Mouse (Mus musculus) heart, postnatal 14 days (tissue): ENCODE data around the gene Lgi4. TPM values are rescaled to one million over a fixed set of nuclear protein-coding genes. Genes with fewer than 3 reads are reported as not detected.

ENCODE experiments used
- DNase-seq, 2 experiments: peaks; one replicate each; pipeline ENCODE4 v3.0.0; 2021 to 2022
- intact Hi-C: fragments of 180-260 bp; cut with DNase I; formaldehyde crosslinking; loops from one replicate; pipeline ENCODE4 v1.15.1; 2025
- total RNA-seq, 2 experiments: library from RNA; stranded (reverse); gene quantifications; 2 replicates each; pipeline ENCODE4 v1.2.3; 2021

Gene Lgi4
- total RNA-seq, 2 experiments from 2014 or later, result 2.8 to 3.5 TPM

DNA sequence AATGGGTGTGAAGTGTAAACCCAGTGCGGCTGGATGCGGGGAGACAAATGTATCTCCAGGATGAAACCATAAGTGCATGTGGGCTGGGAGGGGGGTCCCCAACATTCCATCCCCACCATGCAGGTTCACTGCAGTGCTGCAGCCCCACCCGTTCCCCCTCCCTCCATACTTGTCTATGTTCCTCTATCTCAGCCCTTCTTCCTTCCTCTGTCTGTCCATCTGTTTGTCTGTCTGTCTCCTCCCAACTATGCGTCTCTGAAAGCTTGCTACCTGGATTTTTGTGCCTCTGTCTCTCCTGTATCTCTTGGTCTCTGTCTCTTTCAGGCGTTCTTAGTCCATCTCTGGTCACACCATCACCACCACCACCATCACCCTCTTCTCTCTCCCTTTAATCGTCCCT lies 8.7 kb upstream of the Lgi4 start:
- intact Hi-C loops, result no loop called here
- DNase-seq, result no peak

DNA sequence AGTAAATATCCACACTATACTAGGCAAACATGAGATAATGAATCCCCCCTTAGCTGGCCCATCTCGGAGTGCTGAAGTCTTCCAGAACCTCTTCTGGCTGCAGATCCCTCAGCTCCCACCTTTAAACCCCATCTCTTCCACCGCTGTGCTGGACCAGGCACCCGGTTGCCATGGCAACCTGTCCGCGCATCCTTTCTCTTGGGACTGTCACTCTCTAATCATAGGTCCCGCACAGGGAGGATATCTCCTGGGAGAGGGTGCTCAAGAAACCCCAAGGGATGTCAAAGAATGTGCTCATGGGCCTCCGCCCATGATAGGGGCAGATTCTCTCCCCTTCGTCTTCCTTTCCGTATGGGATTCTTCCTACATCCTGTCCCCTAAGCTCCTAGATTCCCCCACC lies 8.2 kb upstream of the Lgi4 start:
- DNase-seq, result no peak
- intact Hi-C loops, result no loop called here

DNA sequence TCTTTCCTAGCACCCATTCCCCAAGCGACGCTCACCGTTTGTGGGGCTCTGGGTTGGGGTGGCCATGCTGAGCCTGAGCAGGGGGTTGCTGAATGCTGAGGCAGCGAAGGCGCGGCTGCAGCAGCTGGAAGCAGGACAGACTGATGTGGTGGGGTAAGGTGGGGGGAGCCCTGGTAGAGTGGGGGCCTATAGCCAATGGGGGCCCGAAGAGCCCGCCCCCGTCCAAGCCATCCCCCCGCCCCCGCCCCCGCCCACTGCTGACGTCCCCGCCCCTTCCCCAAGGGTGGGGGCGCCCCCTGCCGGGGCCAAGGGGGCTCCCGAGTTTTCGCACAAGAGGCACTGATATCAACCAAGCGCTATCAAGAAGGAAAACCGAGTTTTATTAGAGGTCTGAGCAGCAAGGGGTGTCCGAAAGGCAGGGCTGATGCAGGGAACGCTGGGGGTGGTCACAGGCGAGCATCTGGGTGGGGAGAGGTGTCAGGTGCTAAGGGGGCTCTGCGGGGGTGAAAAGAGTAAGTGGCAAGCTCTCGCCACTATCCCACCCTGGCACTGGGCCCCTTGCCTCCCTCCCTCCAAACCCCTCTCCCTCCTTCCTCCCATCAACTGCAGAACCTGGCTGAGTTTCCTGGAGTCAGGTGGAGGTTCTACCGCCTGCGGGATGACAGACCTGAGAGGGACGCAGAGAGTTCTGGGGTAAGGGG lies 7.7 kb upstream of the Lgi4 start, which contains the start of gene Fxyd7:
TSS of gene Fxyd7 (minus strand) at position 147 of the 701 bp plus-strand sequence.
- DNase-seq, result no peak

DNA sequence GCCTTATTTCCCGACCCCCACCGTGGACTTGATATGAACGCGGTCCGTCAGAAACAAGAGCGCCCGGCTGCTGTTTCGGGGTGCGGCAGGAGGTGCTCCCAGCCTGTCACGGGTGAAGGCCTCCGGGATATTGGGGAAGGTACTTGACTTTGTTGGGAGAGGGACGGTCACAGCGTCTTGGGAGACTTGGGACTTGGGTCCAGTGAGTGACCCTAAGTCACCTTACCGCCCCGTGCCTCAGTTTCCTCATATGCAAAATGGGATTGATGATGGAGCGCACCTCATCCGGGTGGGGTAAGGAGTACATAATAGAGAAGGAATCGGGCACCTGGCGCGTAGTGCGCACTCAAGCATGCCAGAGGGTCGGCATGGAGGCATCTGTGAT lies 6.9 kb upstream of the Lgi4 start:
- no peak for DNase-seq
- intact Hi-C loops, result no loop called here

More for the DNA sequence above, 7.7 kb upstream of the Lgi4 start, which contains the start of gene Fxyd7:
- intact Hi-C loops, result no loop called here

DNA sequence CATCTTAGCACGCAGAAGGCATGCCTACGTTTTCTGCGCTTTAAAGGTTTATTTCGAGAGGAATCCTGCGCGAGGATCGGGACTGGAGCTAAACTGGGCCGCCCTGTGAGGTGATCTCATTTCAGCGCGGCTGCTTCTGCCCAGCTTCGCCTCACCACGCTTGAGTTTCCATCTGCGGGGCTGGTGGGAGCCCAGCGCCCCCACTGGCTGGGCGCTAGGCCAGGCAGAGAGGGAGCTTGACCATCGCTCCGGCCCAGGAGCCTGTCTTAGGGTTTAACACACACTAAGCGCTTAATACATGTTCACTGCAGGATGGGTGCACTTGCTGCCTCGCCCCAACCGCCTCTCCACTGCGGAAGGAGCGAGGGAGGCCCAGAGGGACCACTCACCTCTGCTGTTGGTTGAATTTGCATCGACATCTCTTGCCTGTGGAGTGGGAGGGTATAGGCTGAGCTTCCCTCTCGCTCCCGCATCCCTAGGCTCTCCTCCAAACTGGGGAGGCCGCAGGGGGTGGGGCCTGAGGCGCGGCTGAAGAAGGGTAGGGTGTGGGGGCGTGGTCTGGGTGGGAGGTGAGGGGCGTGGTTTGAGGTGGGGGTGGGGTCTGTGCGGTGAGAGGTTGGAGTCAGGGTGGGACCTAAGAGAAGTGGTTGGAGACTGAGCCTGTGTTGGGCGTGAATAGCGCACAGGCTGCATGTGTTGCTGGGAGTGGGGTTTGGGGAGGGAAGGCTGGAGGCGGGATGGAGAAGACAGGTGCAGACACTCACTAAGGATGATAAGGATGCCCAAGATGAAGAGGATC lies 6.3 kb upstream of the Lgi4 start:
- intact Hi-C loops, result no loop called here
- peak in 1 of 2 experiments; percentile 56 for DNase-seq

DNA sequence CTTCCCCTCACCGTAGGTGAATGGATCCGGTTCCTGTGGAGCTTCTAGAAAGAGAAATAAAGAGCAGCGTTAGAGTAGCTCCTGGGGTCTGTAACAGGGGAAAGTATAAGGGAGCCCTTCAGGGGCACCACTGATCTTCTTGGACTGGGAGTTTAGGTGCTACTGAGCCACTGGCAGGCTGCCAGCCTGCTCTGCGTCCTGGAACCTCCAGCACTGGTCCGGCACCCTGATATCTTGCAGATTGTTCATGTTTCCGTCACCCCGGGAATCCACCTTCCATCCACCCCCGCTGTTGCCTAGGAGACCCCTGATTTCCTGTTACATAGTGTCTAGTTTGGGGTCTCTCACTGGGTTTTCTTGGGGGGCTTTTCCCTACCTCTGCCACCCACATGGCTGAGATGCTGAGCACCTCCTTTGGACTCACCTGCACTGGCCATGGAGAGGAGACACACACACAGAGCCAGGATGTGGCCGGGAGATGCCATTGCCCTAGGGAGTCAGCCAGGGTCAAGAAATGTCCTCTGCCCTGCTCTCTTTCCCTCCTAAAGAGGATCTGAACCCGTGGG lies 5.2 kb upstream of the Lgi4 start:
- no peak for DNase-seq
- intact Hi-C loops, result no loop called here

DNA sequence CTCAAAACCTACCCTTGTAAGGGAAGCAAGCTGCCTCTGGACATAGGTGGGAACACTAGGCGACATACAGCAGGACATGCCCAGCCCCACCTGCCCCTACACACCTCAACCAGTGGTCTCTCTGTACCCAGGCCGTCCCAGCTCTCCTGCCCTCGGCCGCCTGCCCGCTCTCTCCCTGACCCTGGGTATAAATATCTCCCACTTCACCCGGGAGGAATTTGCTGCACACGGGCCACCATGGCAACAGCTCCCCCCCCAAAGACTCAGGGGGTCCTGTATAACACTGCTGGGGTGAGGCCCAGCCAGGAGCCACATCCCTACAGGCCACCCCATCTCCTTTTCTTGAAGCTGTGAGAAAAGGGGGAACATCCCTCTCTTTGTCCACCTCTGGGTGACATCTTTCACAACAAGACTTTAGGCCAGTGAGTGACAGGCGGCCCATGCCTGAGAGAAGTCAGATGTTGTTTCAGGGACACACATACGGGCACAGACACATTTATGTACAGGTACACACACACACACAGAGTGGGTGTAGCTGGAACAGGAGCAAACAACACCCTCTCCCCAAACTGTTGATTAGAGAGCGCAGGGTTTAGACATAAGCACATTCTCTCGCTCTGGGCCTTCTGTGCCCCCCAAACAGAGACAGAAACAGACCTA lies 4.4 kb upstream of the Lgi4 start:
- intact Hi-C loops, result loop anchor here (5.0 kb wide), 1 partner anchor 118 kb away; no protein-coding TSS in a partner anchor

DNA sequence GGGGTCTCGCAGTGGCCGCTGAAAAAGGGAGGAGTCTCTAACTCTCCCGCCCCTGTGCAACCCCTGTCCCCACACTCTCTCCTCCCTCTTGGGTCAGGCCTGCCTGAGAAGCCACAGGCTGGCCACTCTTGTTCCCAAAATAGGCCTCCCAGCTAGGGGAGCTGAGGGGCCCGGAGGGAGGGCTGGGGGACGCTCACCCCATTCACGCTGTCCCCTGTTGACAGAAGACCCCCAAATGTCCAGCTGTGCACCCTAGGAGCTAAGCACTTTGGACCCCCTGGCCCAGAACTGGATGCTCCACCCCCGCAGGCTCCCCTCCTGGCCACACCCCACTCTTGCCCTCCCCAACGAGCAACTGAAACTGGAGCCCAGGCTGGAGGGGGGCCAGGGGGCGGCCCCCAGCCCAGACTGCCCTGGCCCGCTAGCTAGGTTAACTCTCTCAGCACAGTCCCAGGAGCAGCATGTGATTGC lies 3.8 kb upstream of the Lgi4 start:
- intact Hi-C loops, result loop anchor here (5.0 kb wide), 1 partner anchor 117 kb away; no protein-coding TSS in a partner anchor
- peak; percentile 92 to 94 for DNase-seq

More for the DNA sequence above, 4.4 kb upstream of the Lgi4 start:
- DNase-seq, result peak; percentile 65 to 75

DNA sequence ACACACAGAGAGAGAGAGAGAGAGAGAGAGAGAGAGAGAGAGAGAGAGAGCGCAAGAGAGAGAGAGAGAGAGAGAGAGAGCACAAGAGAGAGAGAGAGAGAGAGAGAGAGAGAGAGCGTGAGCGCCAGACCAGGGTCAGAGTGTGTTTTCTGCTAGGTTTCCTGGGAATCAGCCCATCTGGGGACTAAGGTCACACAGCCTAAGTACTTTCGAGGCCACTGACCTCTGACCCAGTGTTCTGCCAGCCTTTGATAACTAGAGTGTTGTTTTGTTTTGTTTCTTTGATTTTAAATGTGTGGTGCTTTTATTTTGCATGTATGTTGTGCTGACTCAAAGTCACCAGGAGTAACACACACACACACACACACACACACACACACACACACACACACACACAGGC lies 3.3 kb upstream of the Lgi4 start:
- intact Hi-C loops, result loop anchor here (5.0 kb wide), 1 partner anchor 116 kb away; no protein-coding TSS in a partner anchor
- DNase-seq, result no peak

DNA sequence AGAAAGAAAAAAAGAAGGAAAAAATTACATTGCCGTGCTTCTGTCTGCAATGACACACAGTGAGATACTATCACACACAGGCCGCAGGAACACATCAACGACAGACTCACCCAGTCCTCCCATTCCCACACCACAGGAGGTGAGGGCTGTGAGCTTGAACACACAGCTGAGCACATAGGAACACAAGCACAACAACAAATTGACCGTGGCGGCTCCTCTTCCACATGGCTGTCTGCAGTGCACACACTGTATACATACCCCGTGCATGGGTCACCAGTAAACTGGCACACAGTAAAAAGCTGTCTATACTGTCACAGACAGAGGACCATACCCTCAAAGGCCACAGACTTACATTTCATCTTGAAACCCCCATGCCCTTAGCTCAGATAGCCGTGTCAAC lies 2.7 kb upstream of the Lgi4 start:
- no peak for DNase-seq
- intact Hi-C loops, result loop anchor here (5.0 kb wide), 1 partner anchor 116 kb away; no protein-coding TSS in a partner anchor

DNA sequence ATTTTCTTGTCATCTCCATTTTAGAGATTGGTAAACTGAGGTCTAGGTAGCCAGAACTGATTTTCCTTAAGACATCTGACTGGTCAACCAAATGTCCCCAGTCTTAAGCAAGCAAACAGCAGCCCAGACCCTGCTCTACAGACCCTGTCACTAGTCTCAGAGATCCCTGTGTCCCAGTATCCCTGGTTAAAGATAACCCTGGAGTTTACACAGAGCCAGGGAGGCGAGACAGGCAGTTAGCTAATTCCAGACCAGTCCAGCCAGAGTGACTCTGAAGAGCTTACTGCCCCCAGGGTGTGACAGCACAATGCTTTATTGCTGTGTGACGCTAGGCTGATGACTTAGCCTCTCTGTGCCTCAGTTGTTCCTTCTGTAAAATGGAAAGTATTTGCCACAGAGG lies 2.1 kb upstream of the Lgi4 start, which contains the start of gene Fxyd1:
TSS of gene Fxyd1 (minus strand) at position 129 of the 400 bp plus-strand sequence.
- no peak for DNase-seq
- intact Hi-C loops, result loop anchor here (5.0 kb wide), 1 partner anchor 115 kb away; no protein-coding TSS in a partner anchor

DNA sequence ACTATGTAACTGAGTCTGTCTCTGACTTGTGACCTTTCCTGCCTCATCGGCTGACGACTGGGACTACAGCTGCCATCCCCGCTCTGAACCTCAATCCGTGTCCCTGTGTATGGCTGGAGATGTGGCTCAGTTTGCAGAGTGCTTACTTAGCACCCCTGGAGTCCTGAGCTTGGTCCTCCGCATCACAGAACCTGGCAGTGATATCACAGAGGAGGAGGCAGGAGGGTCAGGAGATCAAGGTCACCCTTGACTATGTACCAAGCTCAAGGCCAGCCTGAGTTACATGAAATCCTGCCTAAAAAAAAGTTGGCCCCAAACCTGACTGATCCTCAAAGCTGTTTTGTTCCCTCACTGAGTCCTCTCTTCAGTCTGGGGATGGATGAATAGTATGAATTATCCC lies 1.4 kb upstream of the Lgi4 start:
- intact Hi-C loops, result loop anchor here (5.0 kb wide), 1 partner anchor 115 kb away; no protein-coding TSS in a partner anchor
- DNase-seq, result no peak

DNA sequence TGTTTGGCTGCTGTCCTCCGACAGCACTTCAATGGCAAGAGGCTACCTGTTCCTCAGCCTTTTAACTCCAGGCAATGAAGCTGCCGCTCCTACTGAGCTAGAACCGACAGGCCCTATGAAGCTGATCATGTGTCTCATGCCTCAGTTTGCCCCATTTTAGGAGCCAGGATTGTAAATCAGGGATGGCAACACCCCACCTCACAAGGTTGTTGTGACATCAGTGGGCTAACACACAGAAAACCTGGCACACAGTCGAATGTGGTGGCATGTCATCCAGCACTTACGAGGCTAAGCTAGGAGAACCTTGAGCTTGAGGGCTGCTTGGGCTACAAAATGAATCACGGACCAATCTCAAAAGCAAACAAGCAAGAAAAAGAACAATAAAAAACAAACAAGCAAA lies 931 bp upstream of the Lgi4 start:
- intact Hi-C loops, result loop anchor here (5.0 kb wide), 1 partner anchor 114 kb away; no protein-coding TSS in a partner anchor
- DNase-seq, result no peak

DNA sequence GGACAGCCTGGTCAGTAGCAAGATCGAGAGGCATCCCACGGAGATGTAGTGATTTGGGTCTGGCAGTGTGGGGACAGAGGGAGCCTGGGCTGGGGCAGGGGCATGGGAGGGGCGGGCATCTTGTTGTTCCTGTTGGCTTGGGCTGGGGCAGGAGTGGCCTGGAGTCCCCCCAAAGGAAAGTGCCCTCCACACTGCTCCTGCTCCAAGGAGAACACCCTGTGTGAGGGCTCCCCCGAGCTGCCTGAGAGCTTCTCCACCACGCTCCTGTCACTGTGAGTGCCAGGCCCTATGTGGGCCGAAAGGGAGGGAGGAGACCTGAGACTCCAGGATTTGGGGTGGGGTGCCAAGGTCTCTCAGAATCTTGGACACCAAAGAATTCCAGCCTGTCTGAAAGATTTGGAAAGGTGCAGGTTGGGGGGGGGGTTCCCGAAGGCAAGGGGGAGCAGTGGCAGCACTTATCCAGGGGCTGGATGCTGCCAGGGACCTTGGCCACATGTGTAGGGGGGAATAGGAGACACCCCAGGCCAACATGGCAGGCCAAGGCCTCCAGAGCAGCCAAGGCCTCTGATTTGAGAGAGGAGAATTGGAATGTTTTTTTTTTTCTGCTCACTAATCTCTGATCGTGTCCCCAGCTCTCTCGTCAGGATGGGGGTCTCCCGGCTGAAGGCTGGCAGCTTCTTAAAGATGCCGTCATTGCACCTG lies 928 bp downstream of the Lgi4 start:
- intact Hi-C loops, result loop anchor here (1.0 to 5.0 kb wide), 3 partner anchors 18 to 112 kb away; no protein-coding TSS in a partner anchor
- DNase-seq, result no peak

DNA sequence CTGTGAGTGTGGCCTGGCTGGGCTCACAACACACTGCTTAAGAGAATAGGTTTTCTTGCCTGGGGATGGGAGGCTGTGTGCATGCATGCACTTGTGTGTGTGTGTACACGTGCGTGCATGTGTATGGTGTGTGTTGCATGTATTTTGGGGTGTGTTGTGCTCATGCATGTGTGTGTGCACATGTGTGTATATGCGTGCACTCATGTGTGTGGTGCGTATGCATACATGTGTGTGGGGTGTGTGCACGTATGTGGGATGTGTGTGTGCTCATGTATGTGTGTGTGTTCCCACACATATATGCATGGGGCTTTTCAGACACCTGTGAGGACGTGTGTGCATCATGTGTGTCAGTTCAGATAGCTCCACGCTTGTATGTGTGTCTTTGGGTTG lies 1.5 kb downstream of the Lgi4 start:
- intact Hi-C loops, result no loop called here
- DNase-seq, result no peak

DNA sequence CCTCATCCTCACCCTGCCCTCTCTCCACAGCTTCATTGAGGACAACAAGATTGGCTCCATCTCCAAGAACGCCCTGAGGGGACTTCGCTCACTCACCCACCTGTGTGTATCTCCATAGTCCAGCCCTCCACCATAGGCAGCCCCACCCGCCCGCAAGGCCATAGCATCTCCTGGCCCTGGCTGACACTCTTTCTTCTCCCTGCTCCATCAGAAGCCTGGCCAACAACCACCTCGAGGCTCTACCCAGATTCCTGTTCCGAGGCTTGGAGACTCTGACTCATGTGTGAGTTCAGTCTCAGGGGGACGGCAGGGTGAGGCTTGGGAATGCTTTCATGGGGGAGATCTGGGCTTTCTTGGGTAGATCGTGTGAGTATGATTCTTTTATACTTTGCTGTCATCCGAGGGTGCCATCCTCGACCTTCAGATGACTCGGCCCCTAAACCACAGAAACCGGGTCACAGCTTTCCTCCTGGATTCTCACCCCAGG lies 4.0 kb downstream of the Lgi4 start:
- intact Hi-C loops, result no loop called here
- no peak for DNase-seq

DNA sequence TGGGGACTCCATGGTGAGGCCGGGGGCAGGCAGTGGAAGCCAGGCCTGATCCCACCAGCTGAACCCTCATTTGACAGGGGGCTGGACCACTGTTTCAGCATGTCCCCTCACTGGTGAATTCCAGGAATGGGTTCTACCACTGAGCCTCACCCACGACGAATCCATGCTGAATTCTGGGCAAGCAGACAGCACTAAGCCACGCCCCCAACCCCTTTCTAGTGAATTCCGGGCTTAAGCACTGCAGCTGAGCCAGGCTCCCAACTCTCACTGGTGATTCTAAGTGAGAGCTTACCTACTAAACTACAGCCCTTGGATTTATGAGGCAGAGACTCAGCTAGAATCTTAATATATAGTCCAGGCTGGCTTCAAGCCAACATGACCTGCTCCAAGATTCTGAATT lies 8.7 kb downstream of the Lgi4 start:
- DNase-seq, result no peak
- intact Hi-C loops, result no loop called here

DNA sequence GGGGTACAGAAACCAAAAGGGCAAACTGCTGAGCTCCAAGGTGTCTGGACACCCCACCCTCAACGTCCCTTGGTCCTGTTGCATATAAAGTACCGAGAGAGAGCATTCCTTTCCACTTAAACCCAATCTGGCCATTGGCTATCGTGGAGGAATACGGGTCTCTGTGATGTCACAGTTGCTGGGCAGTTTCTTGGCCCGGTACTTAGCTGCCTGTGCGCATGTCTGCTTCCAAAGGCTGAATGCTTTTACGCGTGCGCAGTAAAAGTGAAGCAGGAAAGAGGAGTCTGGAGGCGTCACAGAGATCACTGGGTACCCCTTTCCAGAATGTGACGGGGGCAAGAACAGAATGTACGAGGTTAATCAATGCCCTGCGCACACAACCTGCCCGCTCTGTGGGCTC lies 10.3 kb downstream of the Lgi4 start:
- no peak for DNase-seq
- intact Hi-C loops, result no loop called here

DNA sequence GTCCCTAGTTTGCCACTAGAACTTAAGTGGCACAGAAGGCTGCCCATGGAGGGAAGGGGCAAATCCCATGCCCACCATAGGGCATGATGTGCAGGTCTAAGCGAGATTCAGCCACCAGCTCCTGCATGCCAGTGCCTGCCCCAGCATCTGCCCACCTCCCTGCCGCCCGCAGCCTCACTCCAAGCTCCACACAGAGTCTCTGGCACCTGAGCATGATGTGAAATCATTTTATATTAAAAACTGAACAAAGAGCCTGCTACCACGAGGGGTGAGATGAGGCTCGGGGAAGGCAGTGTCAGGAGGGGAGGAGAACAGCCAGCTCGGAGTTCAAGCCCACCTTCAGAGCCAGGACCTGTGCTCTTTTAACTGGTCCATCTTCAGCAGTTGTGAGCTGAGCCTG lies 11.2 kb downstream of the Lgi4 start:
- intact Hi-C loops, result loop anchor here (10.0 kb wide), 1 partner anchor 196 kb away; no protein-coding TSS in a partner anchor

More for the DNA sequence above, 11.2 kb downstream of the Lgi4 start:
- no peak for DNase-seq
